Mouse (Mus musculus) midbrain, embryonic 10.5 days (tissue): Measurements from ENCODE around the gene Btbd16. TPM values are rescaled to one million over a fixed set of nuclear protein-coding genes. Genes with fewer than 3 reads are reported as not detected.
A peak's percentile ranks its signal among the peaks of the same experiment; 100 is the strongest.

ENCODE experiments used
- DNase-seq: peaks from one replicate; pipeline ENCODE4 v3.0.0-alpha.2; 2017; ENCODE audit warnings: low spot score
- H3K27ac ChIP-seq: fragments of 300-500 bp; sonication (generic); replicated peaks from 2 replicates; pipeline ENCODE4 v1.5.1; 2016; ENCODE audit warnings: mild to moderate bottlenecking
- H3K27me3 ChIP-seq: fragments of 300-500 bp; sonication (generic); 2 replicates; pipeline ENCODE4 v1.6.1; 2016; ENCODE audit warnings: low read depth, mild to moderate bottlenecking; ENCODE audit not compliant: poor library complexity, severe bottlenecking
- H3K36me3 ChIP-seq: fragments of 300-500 bp; sonication (generic); 2 replicates; pipeline ENCODE4 v1.6.1; 2016; ENCODE audit warnings: mild to moderate bottlenecking, moderate library complexity
- H3K4me1 ChIP-seq: fragments of 300-500 bp; sonication (generic); 2 replicates; pipeline ENCODE4 v1.6.1; 2016
- H3K4me3 ChIP-seq: fragments of 300-500 bp; sonication (generic); 2 replicates; pipeline ENCODE4 v1.5.1; 2016; ENCODE audit warnings: mild to moderate bottlenecking, moderate library complexity
- H3K9me3 ChIP-seq: fragments of 300-500 bp; sonication (generic); replicated peaks from 2 replicates; pipeline ENCODE4 v1.6.1; 2016; ENCODE audit warnings: mild to moderate bottlenecking
- WGBS: fragments of 180-500 bp; shearing (Covaris S2); methylation state at CpG from one replicate; pipeline ENCODE4 v1.1.7; 2016; 5-methylcytosine and 5-hydroxymethylcytosine counted together
- polyA plus RNA-seq: library from polyadenylated mRNA; unstranded; fragments of >200 nt; fragmentation: Nextera tagmentation; extraction: Ambion mirVana; gene quantifications from 2 replicates; pipeline ENCODE4 v1.2.1, GENCODE M21; 2016

The Btbd16 gene
- polyA plus RNA-seq, 1 experiment from 2014 or later = not detected

DNA sequence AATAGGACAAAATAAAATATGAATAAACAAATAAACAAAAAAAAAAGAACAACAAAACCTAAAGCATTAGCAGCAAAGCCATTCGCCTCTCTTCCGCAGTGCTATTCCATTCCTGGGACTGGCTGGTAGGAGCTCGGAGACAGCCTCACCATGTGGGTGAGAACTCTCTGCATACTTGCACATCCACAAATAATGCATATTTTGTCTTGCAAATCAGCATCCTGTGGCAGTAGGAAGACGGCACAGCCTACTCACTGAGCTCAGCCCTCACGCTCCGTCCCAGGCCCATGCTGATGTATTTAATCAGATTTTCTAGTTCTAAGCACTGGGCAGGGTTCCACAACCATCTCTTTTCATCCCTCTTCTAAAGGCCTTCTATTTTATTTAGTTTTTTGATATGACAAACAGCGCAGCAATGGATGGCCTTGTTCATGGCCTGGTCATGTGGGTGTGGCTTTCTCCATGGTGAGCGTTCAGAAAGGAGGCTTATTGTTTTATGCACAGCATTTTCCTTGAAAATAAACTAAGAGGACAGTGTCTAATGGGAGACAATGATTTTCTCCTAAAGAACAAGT, 29.5 kb downstream of the Btbd16 start:
- no peak overlapping the region for H3K27ac ChIP-seq
- H3K4me3 ChIP-seq = no peak overlapping the region
- peaks cover 4% of the 10 kb centered on the region; the same call in 1 of the 2 replicates for H3K4me1 ChIP-seq
- no peaks in the 10 kb centered on the region for H3K27me3 ChIP-seq
- H3K36me3 ChIP-seq = no peaks in the 10 kb centered on the region
- no peaks in the 10 kb centered on the region for H3K9me3 ChIP-seq
- 91% methylated on average over 8 of the region's 8 CpGs for whole genome bisulfite sequencing
- DNase-seq = no peak

DNA sequence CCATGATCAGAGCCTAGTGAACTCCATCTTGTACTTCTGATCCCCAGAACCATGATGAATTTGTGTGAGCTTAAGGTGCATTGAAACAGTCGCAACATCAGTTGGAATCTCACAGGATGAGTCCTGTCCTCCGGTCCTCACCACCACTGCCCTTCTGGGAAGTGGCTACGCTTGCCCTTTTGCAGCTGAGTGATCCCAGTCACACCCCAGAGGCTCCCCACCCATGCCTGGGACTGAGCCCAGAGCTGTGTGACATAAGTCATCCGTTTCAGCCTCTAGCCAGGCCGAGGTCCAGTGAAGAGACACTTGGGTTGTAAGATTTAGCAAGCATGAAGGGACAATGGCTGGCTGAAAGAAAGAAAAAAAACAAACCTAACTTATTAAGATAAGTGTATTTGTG, 31.1 kb downstream of the Btbd16 start:
- Histone ChIP-seq H3K4me3 (no peak overlapping the region), H3K27ac (no peak overlapping the region), H3K4me1 (peaks cover 4% of the 10 kb centered on the region; the same call in 1 of the 2 replicates), H3K9me3 (no peaks in the 10 kb centered on the region), H3K27me3 (no peaks in the 10 kb centered on the region), H3K36me3 (no peaks in the 10 kb centered on the region)
- 86% methylated on average over 5 of the region's 5 CpGs for WGBS
- DNase-seq = no peak

DNA sequence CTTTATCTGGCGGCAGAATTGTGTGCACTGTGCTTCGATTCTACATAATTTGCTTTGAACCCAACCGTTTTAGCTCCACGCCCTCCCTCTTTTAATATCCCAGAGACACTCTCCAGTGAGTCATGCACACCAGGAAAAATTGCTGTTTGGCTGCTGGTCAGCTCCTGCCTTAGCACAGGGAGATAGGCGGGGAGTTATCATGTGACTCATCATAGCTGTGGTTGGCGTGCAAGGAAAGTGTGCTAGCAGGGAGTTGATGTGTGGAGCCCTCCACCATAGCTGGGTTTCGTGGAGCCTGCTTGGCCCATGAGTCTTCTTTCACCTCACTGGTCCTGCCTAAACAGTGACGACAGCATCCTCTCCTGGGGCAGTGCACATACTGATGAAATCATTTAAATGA, 33.9 kb downstream of the Btbd16 start:
- Histone ChIP-seq H3K9me3 (no peaks in the 10 kb centered on the region), H3K27me3 (no peaks in the 10 kb centered on the region), H3K36me3 (no peaks in the 10 kb centered on the region), H3K4me1 (peaks cover 8% of the 10 kb centered on the region; the same call in 1 of the 2 replicates), H3K27ac (no peak overlapping the region), H3K4me3 (no peak overlapping the region)
- DNase-seq = no peak
- 81% methylated on average over 8 of the region's 8 CpGs for WGBS

- Histone ChIP-seq H3K27ac (no peak overlapping the region), H3K4me1 (peaks cover 8% of the 10 kb centered on the region; the same call in 1 of the 2 replicates), H3K9me3 (no peaks in the 10 kb centered on the region), H3K4me3 (no peak overlapping the region), H3K36me3 (no peaks in the 10 kb centered on the region), H3K27me3 (no peaks in the 10 kb centered on the region)
- DNase-seq = no peak
- 75% methylated on average over 6 of the region's 6 CpGs for WGBS
Measured at GRCm38 (mm10) chr7:130808694-130809093, 34.8 kb downstream of the Btbd16 start.

GRCm38 (mm10) chr7:130810238-130810637, 36.4 kb downstream of the Btbd16 start:
- H3K4me3 ChIP-seq = no peak overlapping the region
- H3K27ac ChIP-seq = no peak overlapping the region
- WGBS = 92% methylated on average over 4 of the region's 4 CpGs
- H3K36me3 ChIP-seq = no peaks in the 10 kb centered on the region
- peaks cover 8% of the 10 kb centered on the region; the same call in 1 of the 2 replicates for H3K4me1 ChIP-seq
- DNase-seq = no peak
- no peaks in the 10 kb centered on the region for H3K27me3 ChIP-seq
- no peaks in the 10 kb centered on the region for H3K9me3 ChIP-seq

GRCm38 (mm10) chr7:130812407-130812806, 38.5 kb downstream of the Btbd16 start:
- Histone ChIP-seq H3K27me3 (no peaks in the 10 kb centered on the region), H3K36me3 (no peaks in the 10 kb centered on the region), H3K4me1 (peaks cover 8% of the 10 kb centered on the region; the same call in 1 of the 2 replicates), H3K27ac (no peak overlapping the region), H3K9me3 (no peaks in the 10 kb centered on the region), H3K4me3 (no peak overlapping the region)
- WGBS = 41% methylated on average over 16 of the region's 16 CpGs
- no peak for DNase-seq

DNA sequence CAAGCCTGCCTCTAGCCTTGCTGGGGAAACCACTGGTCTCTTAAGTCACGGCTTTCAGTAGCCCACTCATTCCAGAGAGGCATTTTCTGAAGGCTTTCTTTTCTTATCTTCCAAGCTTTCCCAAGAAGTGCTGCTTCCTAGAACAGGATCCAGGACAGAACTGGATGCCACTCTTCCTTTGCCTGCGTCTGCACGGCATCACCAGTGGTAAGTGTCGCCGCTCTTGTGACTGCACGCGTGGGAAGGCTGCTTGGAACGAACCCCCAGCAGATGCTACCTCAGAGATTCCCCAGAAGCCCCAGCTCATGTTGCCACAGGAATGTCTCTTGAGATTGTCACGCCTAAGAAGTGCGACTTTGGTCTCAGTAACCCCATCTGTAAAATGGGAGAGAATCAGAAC, 41.7 kb downstream of the Btbd16 start:
- H3K4me1 ChIP-seq = peaks cover 4% of the 10 kb centered on the region; the same call in 1 of the 2 replicates
- H3K4me3 ChIP-seq = no peak overlapping the region
- H3K27ac ChIP-seq = no peak overlapping the region
- no peaks in the 10 kb centered on the region for H3K36me3 ChIP-seq
- no peaks in the 10 kb centered on the region for H3K27me3 ChIP-seq
- no peaks in the 10 kb centered on the region for H3K9me3 ChIP-seq
- DNase-seq = no peak
- 93% methylated on average over 10 of the region's 10 CpGs for WGBS

GRCm38 (mm10) chr7:130816243-130816642, 42.4 kb downstream of the Btbd16 start:
- 87% methylated on average over 7 of the region's 7 CpGs for WGBS
- DNase-seq = no peak
- no peak overlapping the region for H3K27ac ChIP-seq
- no peak overlapping the region for H3K4me3 ChIP-seq
- H3K36me3 ChIP-seq = no peaks in the 10 kb centered on the region
- H3K27me3 ChIP-seq = no peaks in the 10 kb centered on the region
- H3K4me1 ChIP-seq = peaks cover 4% of the 10 kb centered on the region; the same call in 1 of the 2 replicates
- H3K9me3 ChIP-seq = no peaks in the 10 kb centered on the region

- Histone ChIP-seq H3K27ac (no peak overlapping the region), H3K27me3 (no peaks in the 10 kb centered on the region), H3K4me3 (no peak overlapping the region), H3K9me3 (no peaks in the 10 kb centered on the region), H3K36me3 (no peaks in the 10 kb centered on the region), H3K4me1 (no peaks in the 10 kb centered on the region)
- WGBS = 86% methylated on average over 5 of the region's 5 CpGs
- no peak for DNase-seq
Measured at GRCm38 (mm10) chr7:130818813-130819212, 44.9 kb downstream of the Btbd16 start.

- no peaks in the 10 kb centered on the region for H3K36me3 ChIP-seq
- no peak overlapping the region for H3K4me3 ChIP-seq
- H3K9me3 ChIP-seq = no peaks in the 10 kb centered on the region
- DNase-seq = no peak
- no peak overlapping the region for H3K27ac ChIP-seq
- WGBS = 87% methylated on average over 10 of the region's 10 CpGs
- no peaks in the 10 kb centered on the region for H3K27me3 ChIP-seq
- H3K4me1 ChIP-seq = no peaks in the 10 kb centered on the region
Measured at GRCm38 (mm10) chr7:130819624-130820023, 45.8 kb downstream of the Btbd16 start.

GRCm38 (mm10) chr7:130823992-130824391, 50.1 kb downstream of the Btbd16 start:
- no peak for DNase-seq
- H3K9me3 ChIP-seq = no peaks in the 10 kb centered on the region
- 76% methylated on average over 9 of the region's 9 CpGs for WGBS
- H3K4me1 ChIP-seq = no peaks in the 10 kb centered on the region
- no peaks in the 10 kb centered on the region for H3K36me3 ChIP-seq
- no peaks in the 10 kb centered on the region for H3K27me3 ChIP-seq
- no peak overlapping the region for H3K4me3 ChIP-seq
- no peak overlapping the region for H3K27ac ChIP-seq

DNA sequence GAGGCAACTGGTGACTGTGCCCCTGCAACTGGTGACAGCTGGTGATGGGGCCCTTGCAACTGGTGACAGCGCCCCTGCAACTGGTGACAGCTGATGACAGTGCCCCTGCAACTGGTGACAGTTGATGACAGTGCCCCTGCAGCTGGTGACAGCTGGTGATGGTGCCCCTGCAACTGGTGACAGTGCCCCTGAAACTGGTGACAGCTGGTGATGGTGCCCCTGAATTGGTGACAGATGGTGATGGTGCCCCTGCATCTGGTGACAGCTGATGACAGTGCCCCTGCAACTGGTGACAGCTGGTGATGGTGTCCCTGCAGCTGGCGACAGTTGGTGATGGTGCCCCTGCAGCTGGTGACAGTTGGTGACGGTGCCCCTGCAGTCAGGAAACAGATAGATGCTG, 52.5 kb downstream of the Btbd16 start:
- DNase-seq = no peak
- Histone ChIP-seq H3K9me3 (no peaks in the 10 kb centered on the region), H3K36me3 (no peaks in the 10 kb centered on the region), H3K4me3 (no peak overlapping the region), H3K27me3 (0 out of 2 replicates have a peak, but pooled peaks cover under 1% of the 10 kb centered on the region), H3K27ac (no peak overlapping the region), H3K4me1 (0 out of 2 replicates have a peak, but pooled peaks cover 4% of the 10 kb centered on the region)
- 84% methylated on average over 3 of the region's 3 CpGs for WGBS

GRCm38 (mm10) chr7:130827431-130827830, 53.6 kb downstream of the Btbd16 start:
- H3K9me3 ChIP-seq = no peaks in the 10 kb centered on the region
- no peak overlapping the region for H3K4me3 ChIP-seq
- WGBS = 71% methylated on average over 3 of the region's 3 CpGs
- peaks cover 11% of the 10 kb centered on the region; the same call in 1 of the 2 replicates for H3K27me3 ChIP-seq
- no peak overlapping the region for H3K27ac ChIP-seq
- no peaks in the 10 kb centered on the region for H3K36me3 ChIP-seq
- DNase-seq = peak; percentile 50
- H3K4me1 ChIP-seq = 0 out of 2 replicates have a peak, but pooled peaks cover 4% of the 10 kb centered on the region
